13 mouse cellular contexts compared by ENCODE assay signal in the genomic region with DNA sequence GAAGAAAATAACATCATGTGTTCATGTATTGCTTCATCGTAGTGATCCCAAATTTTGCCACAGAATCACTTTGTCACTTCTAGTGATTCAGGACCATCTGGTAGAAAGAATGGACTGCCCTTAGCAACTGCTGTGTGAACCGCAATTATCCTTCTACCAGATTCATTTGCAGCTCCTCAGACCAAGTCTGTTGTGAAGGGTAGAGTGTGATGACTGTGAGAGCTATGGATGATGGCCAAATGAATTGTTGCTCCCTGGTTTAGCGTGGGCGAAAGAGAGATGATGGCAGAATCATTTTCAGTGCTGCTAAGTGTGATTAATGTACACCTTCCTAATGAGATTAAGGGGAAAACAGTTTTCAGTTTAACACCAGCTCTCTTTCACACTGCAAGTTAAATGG.
DNase-seq lines count a peak whose midpoint lies in the region; ATAC-seq lines count a peak whose summit lies in the region.
"Had no signal": no experiment of that assay in that cellular context is flagged by ENCODE, and none has a peak within 500 bp of the region (broad histone marks: within the 10 kb centered on the region; RNA-seq: fewer than 3 reads in every experiment).

No protein-coding gene starts in this region.

- WGBS in forebrain, embryonic 16.5 days: 50% methylated on average over 4 of the region's 4 CpGs

- no peak overlapping the region for H3K4me3 ChIP-seq in forebrain, embryonic 16.5 days (replicated peaks; ENCODE audit: low read length)
- H3K4me3 ChIP-seq: midbrain, embryonic 10.5 days had no signal

- ATAC-seq in forebrain, embryonic 16.5 days: peak; percentile 86
- ATAC-seq: lung, postnatal 0 days had no signal

- no peaks in the 10 kb centered on the region for H3K27me3 ChIP-seq in forebrain, embryonic 16.5 days (replicated peaks; ENCODE audit: control insufficient read depth, insufficient read depth, low read length)

- no peaks in the 10 kb centered on the region for H3K9me3 ChIP-seq in forebrain, embryonic 16.5 days (ENCODE audit: control insufficient read depth, low read length)
- H3K9me3 ChIP-seq: midbrain, embryonic 10.5 days had no signal

- H3K4me2 ChIP-seq in forebrain, embryonic 16.5 days (ENCODE audit: low read length): no peak overlapping the region

- no peak overlapping the region for H3K9ac ChIP-seq in forebrain, embryonic 16.5 days (replicated peaks; ENCODE audit: low read depth, low read length)

- DNase-seq in frontal cortex, postnatal 36 days (ENCODE audit: low spot score in 2 of 2): peak; percentile 4 to 11
- no peak for DNase-seq in frontal cortex, postnatal 14 days (ENCODE audit: low spot score in 2 of 2)
- peak; percentile 3 for DNase-seq in right cerebral cortex, postnatal 25 days
- no peak for DNase-seq in right cerebral cortex, postnatal 36 days (ENCODE audit: low spot score in 2 of 2)
- DNase-seq in telencephalon, adult 2 months (ENCODE audit: low read depth, low spot score): peak; percentile 29
- DNase-seq in thymus, postnatal 10 days (ENCODE audit: low spot score in 2 of 2): no peak
- DNase-seq in adrenal gland, postnatal 4 days (ENCODE audit: low spot score in 2 of 2): no peak
- DNase-seq: heart, postnatal 14 days; kidney, postnatal 14 days; spleen, adult 18-20 months had no signal

- no peak overlapping the region for H3K27ac ChIP-seq in forebrain, embryonic 16.5 days (ENCODE audit: low read length)
- H3K27ac ChIP-seq: midbrain, embryonic 10.5 days had no signal

- H3K36me3 ChIP-seq in forebrain, embryonic 16.5 days (ENCODE audit: control insufficient read depth, insufficient read depth): no peaks in the 10 kb centered on the region
- H3K36me3 ChIP-seq: midbrain, embryonic 10.5 days had no signal

- H3K4me1 ChIP-seq in forebrain, embryonic 16.5 days (replicated peaks; ENCODE audit: control insufficient read depth, insufficient read depth, low read length): no peaks in the 10 kb centered on the region
- H3K4me1 ChIP-seq: midbrain, embryonic 10.5 days had no signal

Comparison
In these comparisons a context has a peak if more than half of its experiments do, and no peak if none do; other contexts are left out.
1. DNase-seq: peak in frontal cortex, postnatal 36 days (2 of 2), right cerebral cortex, postnatal 25 days (single experiment) and telencephalon, adult 2 months (single experiment); none in frontal cortex, postnatal 14 days (0 of 2), right cerebral cortex, postnatal 36 days (0 of 2), thymus, postnatal 10 days (0 of 2) and adrenal gland, postnatal 4 days (0 of 2).